Mouse (Mus musculus) embryonic fibroblast, embryonic 13.5 days (primary cell): ENCODE measurements at regions not wholly inside any gene's neighbourhood (a gene's known extent, or its start where the extent isn't known, plus 50 kb on each side); places are given as distances from the start of the nearest gene placed in this dataset.

ENCODE experiments used
- H3K27ac ChIP-seq: 2 replicates; pipeline ENCODE4 v1.5.1; 2012; ENCODE audit warnings: low read length, control low read depth, inconsistent platforms; ENCODE audit not compliant: insufficient read depth
- H3K4me1 ChIP-seq: 2 replicates; pipeline ENCODE4 v1.6.1; 2011; ENCODE audit warnings: low read length; ENCODE audit not compliant: control insufficient read depth, insufficient read depth
- H3K4me3 ChIP-seq: 2 replicates; pipeline ENCODE4 v1.5.1; 2011; ENCODE audit warnings: mild to moderate bottlenecking, control low read depth, low read length; ENCODE audit not compliant: insufficient read depth
- CTCF ChIP-seq: IDR thresholded peaks from 2 replicates; pipeline ENCODE4 v1.5.1; 2011; ENCODE audit warnings: mild to moderate bottlenecking, control low read depth, low read length, moderate library complexity, borderline replicate concordance; ENCODE audit not compliant: insufficient read depth
- POLR2A ChIP-seq: IDR thresholded peaks from 2 replicates; pipeline ENCODE4 v1.6.1; 2011; ENCODE audit warnings: low read depth, mild to moderate bottlenecking, control low read depth, low read length, moderate library complexity

DNA sequence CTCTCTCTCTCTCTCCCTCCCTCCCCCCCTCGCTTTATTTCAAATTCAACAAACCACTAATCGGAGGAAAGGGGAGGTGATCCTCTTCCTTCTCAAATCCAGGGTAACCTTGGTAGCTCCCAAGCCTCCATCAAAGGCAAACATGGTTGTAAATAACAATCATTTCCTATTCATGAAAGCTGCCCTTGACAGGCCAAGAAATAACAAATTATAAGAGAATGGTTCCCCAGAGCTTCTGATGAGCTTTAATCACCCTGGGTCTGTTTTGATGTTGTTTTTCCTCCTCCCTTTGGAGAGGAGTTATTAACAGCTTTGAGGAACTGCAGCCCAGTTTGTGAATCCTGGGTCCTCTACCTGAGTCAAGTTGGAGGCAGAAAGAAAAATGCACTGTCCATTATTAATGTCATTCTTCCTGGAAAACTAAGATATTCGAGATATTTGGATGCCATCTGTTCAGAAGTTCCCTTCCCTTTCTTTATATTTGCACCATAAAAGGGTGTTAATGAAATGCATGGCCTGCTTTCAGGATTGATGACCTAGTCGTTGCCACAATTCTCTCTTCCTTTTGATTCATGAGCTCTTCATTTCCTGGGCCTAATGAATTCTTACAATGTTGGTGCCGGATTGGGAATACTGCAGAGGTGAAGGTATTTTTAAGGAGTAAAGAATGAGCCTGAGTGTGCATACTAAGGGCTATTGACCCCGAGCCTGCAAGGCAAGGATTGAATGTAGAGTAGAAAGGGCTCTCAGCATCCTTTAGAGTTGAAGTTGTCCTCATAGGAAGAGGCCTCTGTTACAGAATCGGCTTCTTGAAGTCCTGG is 366.5 kb upstream of the Sash1 start:
- Histone ChIP-seq H3K27ac (no peak overlapping the region), H3K4me1 (no peaks in the 10 kb centered on the region), H3K4me3 (no peak overlapping the region)
- TF ChIP-seq POLR2A, result no peak
- TF ChIP-seq CTCF, result no peak

DNA sequence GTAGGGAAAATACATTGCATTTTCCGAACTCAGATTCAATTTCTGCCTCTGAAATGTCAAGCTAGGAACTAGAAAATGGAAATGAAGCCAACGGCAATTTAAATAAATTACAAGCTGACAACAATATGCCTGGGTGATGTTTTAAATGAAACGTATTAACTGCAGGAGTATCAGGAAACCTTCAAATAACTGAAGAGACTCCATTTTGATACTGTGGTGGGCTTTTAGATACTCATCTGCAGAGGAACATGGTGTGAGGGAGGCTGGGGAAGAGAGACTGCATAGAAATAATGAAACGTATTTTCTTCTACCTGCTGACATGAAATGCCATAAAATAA is 357.4 kb upstream of the Sash1 start:
- Histone ChIP-seq H3K4me3 (no peak overlapping the region), H3K4me1 (no peaks in the 10 kb centered on the region; the same call in 1 of the 2 replicates), H3K27ac (no peak overlapping the region)
- TF ChIP-seq POLR2A (no peak), CTCF (no peak)

GRCm38 (mm10) chr10:9242596-9243280 is 356.9 kb upstream of the Sash1 start:
- no peak overlapping the region for H3K4me3 ChIP-seq
- H3K4me1 ChIP-seq, result no peaks in the 10 kb centered on the region; the same call in 1 of the 2 replicates
- TF ChIP-seq CTCF, result no peak
- no peak for TF ChIP-seq POLR2A
- H3K27ac ChIP-seq, result no peak overlapping the region

DNA sequence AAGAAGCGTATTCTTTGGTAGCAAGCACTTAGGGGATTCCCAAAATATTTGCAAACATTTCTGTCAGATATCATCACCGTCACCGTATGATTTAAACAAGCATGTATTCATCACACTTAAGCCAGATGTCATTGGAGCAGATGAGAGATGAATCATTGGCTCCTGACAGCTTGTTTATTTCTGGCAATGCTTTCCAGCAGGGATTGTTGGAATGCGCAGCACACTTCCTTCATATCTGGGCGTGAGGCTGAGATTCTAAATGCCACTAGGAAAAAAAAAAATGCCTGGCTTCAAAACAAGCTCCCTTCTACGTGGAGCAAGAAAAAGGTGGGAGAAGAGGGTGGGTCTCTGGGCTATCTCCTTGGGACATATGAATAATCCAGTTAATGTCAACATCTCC is 354.1 kb upstream of the Sash1 start:
- TF ChIP-seq POLR2A (no peak), CTCF (no peak)
- Histone ChIP-seq H3K27ac (no peak overlapping the region), H3K4me3 (no peak overlapping the region), H3K4me1 (no peaks in the 10 kb centered on the region; the same call in 1 of the 2 replicates)

DNA sequence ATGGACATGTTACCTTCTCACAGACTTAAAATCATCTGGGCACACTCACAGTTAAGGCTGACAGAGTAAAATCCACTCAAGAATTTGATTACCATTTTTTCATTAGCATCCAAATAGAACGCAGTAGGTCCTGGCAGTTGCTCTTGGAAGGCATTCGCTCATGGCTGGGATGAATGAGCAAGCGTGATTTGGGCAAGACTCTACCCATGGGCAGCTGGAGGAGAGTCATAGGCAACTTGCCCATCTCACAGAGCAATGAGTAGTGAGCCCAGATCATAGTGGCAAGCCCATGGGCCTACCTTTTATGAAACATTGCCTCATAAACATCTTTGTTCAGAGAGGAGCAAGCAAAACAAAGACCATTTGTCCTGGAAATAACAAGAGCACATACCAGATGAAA is 345.9 kb upstream of the Sash1 start:
- no peak overlapping the region for H3K4me3 ChIP-seq
- TF ChIP-seq POLR2A (no peak), CTCF (no peak)
- H3K4me1 ChIP-seq, result no peaks in the 10 kb centered on the region
- H3K27ac ChIP-seq, result no peak overlapping the region

DNA sequence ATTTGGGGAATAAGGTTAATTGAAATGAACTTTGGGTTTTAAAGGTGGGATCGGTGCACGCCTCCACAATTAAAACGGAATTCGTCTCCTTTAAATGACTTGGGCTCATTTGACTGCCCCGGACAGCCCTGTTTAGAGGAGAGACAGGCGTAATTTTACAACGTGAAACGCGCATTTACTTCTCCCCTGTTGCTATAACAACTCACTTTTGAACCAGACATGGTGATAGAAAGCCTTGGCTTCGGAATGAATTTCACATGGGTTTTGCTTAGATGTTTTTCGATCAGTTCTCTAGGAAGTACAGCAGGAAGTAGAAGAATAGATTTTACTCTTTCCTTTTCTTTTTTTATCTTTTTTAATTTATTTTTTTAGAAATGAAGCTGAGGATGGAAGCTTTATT is 343.2 kb upstream of the Sash1 start:
- no peaks in the 10 kb centered on the region for H3K4me1 ChIP-seq
- no peak overlapping the region for H3K4me3 ChIP-seq
- H3K27ac ChIP-seq, result no peak overlapping the region
- no peak for TF ChIP-seq POLR2A
- no peak for TF ChIP-seq CTCF

DNA sequence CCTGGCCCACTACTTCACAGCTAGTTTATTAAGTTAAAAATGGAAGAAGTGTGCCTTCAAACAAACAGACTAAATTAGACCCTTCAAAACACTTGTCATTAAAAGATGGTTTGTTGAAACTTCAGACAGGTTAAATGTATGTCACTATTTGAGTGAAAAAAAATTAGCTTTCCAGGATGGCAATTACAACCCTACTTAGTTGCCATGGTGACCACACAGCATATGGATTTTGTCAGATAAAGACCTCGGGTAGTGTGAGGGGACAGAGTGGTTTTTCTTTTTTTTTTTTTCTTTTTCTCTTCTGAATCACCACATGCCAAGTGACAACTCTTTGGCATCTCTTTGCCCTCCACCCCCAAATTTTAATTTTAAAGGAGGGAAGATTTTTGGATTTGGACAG is 341.5 kb upstream of the Sash1 start:
- no peaks in the 10 kb centered on the region for H3K4me1 ChIP-seq
- TF ChIP-seq POLR2A (no peak), CTCF (no peak)
- H3K4me3 ChIP-seq, result no peak overlapping the region
- H3K27ac ChIP-seq, result no peak overlapping the region

GRCm38 (mm10) chr10:9210646-9211045 is 324.8 kb upstream of the Sash1 start:
- Histone ChIP-seq H3K27ac (no peak overlapping the region), H3K4me3 (no peak overlapping the region), H3K4me1 (no peaks in the 10 kb centered on the region)
- no peak for TF ChIP-seq POLR2A
- no peak for TF ChIP-seq CTCF

GRCm38 (mm10) chr10:9204096-9204495 is 318.2 kb upstream of the Sash1 start:
- no peaks in the 10 kb centered on the region for H3K4me1 ChIP-seq
- TF ChIP-seq CTCF, result no peak
- TF ChIP-seq POLR2A, result no peak
- no peak overlapping the region for H3K4me3 ChIP-seq
- no peak overlapping the region for H3K27ac ChIP-seq

DNA sequence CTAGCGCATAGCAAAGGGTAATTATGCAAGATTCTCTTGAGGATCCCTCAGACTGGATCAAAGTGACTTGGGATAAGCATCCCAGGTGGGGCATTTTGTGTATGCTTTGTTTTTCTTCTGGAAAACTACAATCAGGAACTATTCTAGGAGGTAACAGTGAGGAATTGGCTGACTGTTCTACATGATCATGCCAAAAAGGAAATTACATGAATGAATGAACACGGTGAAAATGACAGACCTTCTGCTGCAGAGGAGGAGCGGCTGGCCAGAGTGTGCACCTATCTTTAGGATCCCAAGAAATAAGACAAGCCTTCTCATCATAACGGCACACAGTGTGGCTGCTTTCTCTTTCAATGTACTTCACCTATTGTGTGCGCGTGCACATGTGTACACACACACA is 317.5 kb upstream of the Sash1 start:
- TF ChIP-seq POLR2A (no peak), CTCF (no peak)
- Histone ChIP-seq H3K4me1 (no peaks in the 10 kb centered on the region), H3K4me3 (no peak overlapping the region)

DNA sequence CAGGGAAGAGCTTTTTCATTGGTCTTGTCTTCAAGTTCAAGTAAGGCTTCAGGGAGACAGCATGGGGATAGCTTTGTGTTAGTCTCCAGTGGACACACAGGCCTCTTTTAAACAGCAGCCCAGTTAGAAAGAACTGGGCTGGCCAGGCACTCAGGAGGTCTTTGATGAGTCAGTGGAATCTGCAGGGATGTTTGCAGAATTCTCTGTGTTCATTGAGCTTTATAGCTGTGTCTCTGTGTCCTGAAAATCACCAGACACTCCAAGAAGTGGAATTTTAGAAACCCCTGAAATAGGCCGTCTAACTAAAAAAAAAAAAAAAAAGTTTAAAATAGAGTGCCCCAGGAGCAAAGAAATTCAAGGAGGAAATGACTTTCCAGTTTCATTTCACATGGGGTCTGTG is 317.1 kb upstream of the Sash1 start:
- H3K27ac ChIP-seq, result no peak overlapping the region
- TF ChIP-seq CTCF (no peak), POLR2A (no peak)
- H3K4me3 ChIP-seq, result no peak overlapping the region

More for the DNA sequence above, 317.5 kb upstream of the Sash1 start:
- H3K27ac ChIP-seq, result no peak overlapping the region

More for the DNA sequence above, 317.1 kb upstream of the Sash1 start:
- no peaks in the 10 kb centered on the region for H3K4me1 ChIP-seq
